21 mouse cellular contexts compared by ENCODE assay signal in the genomic region with DNA sequence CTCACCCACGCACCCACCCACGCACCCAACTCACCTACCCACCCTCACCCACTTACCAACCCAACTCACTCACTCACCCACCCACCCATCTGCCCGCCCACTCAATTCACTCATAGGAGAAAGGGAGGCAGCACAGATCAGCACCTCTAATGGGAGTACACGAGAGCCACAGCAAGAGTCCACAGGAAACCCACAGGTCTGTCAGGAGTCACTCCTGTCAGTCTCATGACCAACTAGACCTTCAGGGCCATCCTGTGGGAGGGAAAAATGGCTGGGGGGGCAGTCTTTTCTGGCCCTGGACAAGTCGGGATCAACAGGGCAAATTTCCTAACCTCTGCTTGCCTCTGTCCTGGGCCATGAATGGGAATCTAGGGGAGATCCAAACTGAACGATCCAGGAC. TPM values are rescaled to one million over a fixed set of nuclear protein-coding genes. Genes with fewer than 3 reads are reported as not detected.
A peak's percentile ranks its signal among the peaks of the same experiment; 100 is the strongest.
DNase-seq lines count a peak whose midpoint lies in the region; ATAC-seq and TF ChIP-seq lines count a peak whose summit lies in the region.
"Had no signal": no experiment of that assay in that cellular context is flagged by ENCODE, and none has a peak within 500 bp of the region (broad histone marks: within the 10 kb centered on the region; RNA-seq: fewer than 3 reads in every experiment).

No protein-coding gene starts in this region.

- H3K27me3 ChIP-seq in heart, embryonic 16.5 days (ENCODE audit: control insufficient read depth, insufficient read depth, low read length) = no peaks in the 10 kb centered on the region
- no peaks in the 10 kb centered on the region for H3K27me3 ChIP-seq in spleen, adult 2 months (ENCODE audit: control insufficient read depth, insufficient read depth, low read length)
- H3K27me3 ChIP-seq in splenic B cell, adult 2 months (ENCODE audit: control insufficient read depth, insufficient read depth, low read length, poor library complexity, severe bottlenecking) = no peaks in the 10 kb centered on the region
- no peaks in the 10 kb centered on the region for H3K27me3 ChIP-seq in kidney, adult 2 months (replicated peaks; ENCODE audit: control insufficient read depth, insufficient read depth, low read length)
- H3K27me3 ChIP-seq: embryonic facial prominence, embryonic 12.5 days; limb, embryonic 15.5 days had no signal

- 82% methylated on average over 6 of the region's 6 CpGs for WGBS in heart, embryonic 16.5 days
- WGBS in spleen, adult 2 months = 52% methylated on average over 6 of the region's 6 CpGs
- WGBS in kidney, adult 2 months = 92% methylated on average over 6 of the region's 6 CpGs

- TF ChIP-seq CTCF in spleen, adult 2 months (IDR thresholded peaks at IDR 0.05; ENCODE audit: extremely low read depth, insufficient read depth, insufficient read length, insufficient replicate concordance) = no peak
- no peak for TF ChIP-seq CTCF in cortical plate, adult 2 months (IDR thresholded peaks at IDR 0.05; ENCODE audit: extremely low read depth, insufficient read depth, low read length)
- TF ChIP-seq CTCF in kidney, adult 2 months (conservative IDR thresholded peaks at IDR 0.05; ENCODE audit: insufficient read depth, insufficient read length, low read depth, low read length) = no peak

- no peaks in the 10 kb centered on the region for H3K36me3 ChIP-seq in heart, embryonic 16.5 days (ENCODE audit: control insufficient read depth, insufficient read depth)
- H3K36me3 ChIP-seq in spleen, adult 2 months (ENCODE audit: control insufficient read depth, insufficient read depth, low read length) = no peaks in the 10 kb centered on the region
- no peaks in the 10 kb centered on the region for H3K36me3 ChIP-seq in splenic B cell, adult 2 months (ENCODE audit: control insufficient read depth, insufficient read depth, low read length, poor library complexity, severe bottlenecking)
- no peaks in the 10 kb centered on the region for H3K36me3 ChIP-seq in kidney, adult 2 months (ENCODE audit: control insufficient read depth, insufficient read depth, low read length)
- H3K36me3 ChIP-seq: embryonic facial prominence, embryonic 12.5 days; hindbrain, embryonic 10.5 days; limb, embryonic 15.5 days; neural tube, embryonic 13.5 days had no signal

- no peaks in the 10 kb centered on the region for H3K9me3 ChIP-seq in heart, embryonic 16.5 days (replicated peaks; ENCODE audit: control insufficient read depth, low read length)
- H3K9me3 ChIP-seq: embryonic facial prominence, embryonic 12.5 days; hindbrain, embryonic 10.5 days; limb, embryonic 15.5 days; neural tube, embryonic 13.5 days had no signal

- H3K9ac ChIP-seq in heart, embryonic 16.5 days (ENCODE audit: low read length) = no peak overlapping the region
- H3K9ac ChIP-seq: embryonic facial prominence, embryonic 12.5 days; limb, embryonic 15.5 days; neural tube, embryonic 13.5 days had no signal

- peak overlapping the region; percentile 21; the same call in 1 of the 2 replicates for H3K27ac ChIP-seq in heart, embryonic 16.5 days (ENCODE audit: low read length)
- peak overlapping the region; percentile 99 for H3K27ac ChIP-seq in spleen, adult 2 months (ENCODE audit: insufficient read depth, low read length)
- 0 out of 2 replicates have a peak overlapping the region, but pooled peaks have one; percentile 37 for H3K27ac ChIP-seq in cortical plate, adult 2 months (ENCODE audit: insufficient read depth, low read length)
- no peak overlapping the region for H3K27ac ChIP-seq in kidney, adult 2 months (ENCODE audit: insufficient read depth, low read depth, low read length)
- H3K27ac ChIP-seq: embryonic facial prominence, embryonic 12.5 days; kidney, postnatal 0 days; limb, embryonic 15.5 days had no signal

- ATAC-seq in heart, embryonic 16.5 days (replicated peaks; ENCODE audit: extremely low read depth, insufficient read depth, low FRiP score) = no peak
- ATAC-seq: hindbrain, postnatal 0 days had no signal

- DNase-seq in heart, adult 9 months (ENCODE audit: low spot score in 2 of 2) = no peak
- peak in 1 of 2 experiments; percentile 45 for DNase-seq in spleen, adult 2 months (ENCODE audit: low read depth in 1 of 2, low spot score in 2 of 2)
- DNase-seq in spleen, postnatal 4 days (ENCODE audit: low spot score in 2 of 2) = no peak
- DNase-seq in splenic B cell, adult 2 months (ENCODE audit: low read depth, low spot score) = peak; percentile 78
- DNase-seq in kidney, adult 2 months = no peak
- DNase-seq: adrenal gland, postnatal 36 days; cerebellum, adult 18-20 months; gastrocnemius, postnatal 14 days; kidney, adult 11 months; layer of hippocampus, postnatal 36 days; lung, adult 2 months; thymus, postnatal 14 days had no signal

- no peak overlapping the region for H3K4me3 ChIP-seq in heart, embryonic 16.5 days (ENCODE audit: low read length)
- peak overlapping the region; percentile 52; the same call in 1 of the 2 replicates for H3K4me3 ChIP-seq in spleen, adult 2 months (ENCODE audit: extremely low read depth, insufficient read depth, insufficient read length)
- H3K4me3 ChIP-seq in cortical plate, adult 2 months (ENCODE audit: insufficient read depth, low read length) = no peak overlapping the region
- H3K4me3 ChIP-seq in kidney, adult 2 months (ENCODE audit: insufficient read depth, low read depth, low read length) = no peak overlapping the region
- H3K4me3 ChIP-seq: embryonic facial prominence, embryonic 12.5 days; erythroblast, embryonic 14.5 days; hindbrain, embryonic 10.5 days; limb, embryonic 15.5 days; neural tube, embryonic 13.5 days had no signal

- TF ChIP-seq POLR2A in spleen, adult 2 months (IDR thresholded peaks at IDR 0.05; ENCODE audit: low read depth, low read length) = no peak
- no peak for TF ChIP-seq POLR2A in cortical plate, adult 2 months (IDR thresholded peaks at IDR 0.05; ENCODE audit: extremely low read depth, insufficient read depth, low read length)
- TF ChIP-seq POLR2A in kidney, adult 2 months (IDR thresholded peaks at IDR 0.05; ENCODE audit: low read depth, low read length) = no peak

- no peak overlapping the region for H3K4me2 ChIP-seq in heart, embryonic 16.5 days (ENCODE audit: low read depth, low read length)
- H3K4me2 ChIP-seq: embryonic facial prominence, embryonic 12.5 days; limb, embryonic 15.5 days; neural tube, embryonic 13.5 days had no signal

- H3K4me1 ChIP-seq in heart, embryonic 16.5 days (ENCODE audit: control insufficient read depth, insufficient read depth, low read length) = peaks cover 11% of the 10 kb centered on the region
- peaks cover 53% of the 10 kb centered on the region; the same call in 1 of the 2 replicates for H3K4me1 ChIP-seq in spleen, adult 2 months (ENCODE audit: control insufficient read depth, insufficient read depth, insufficient read length)
- peaks cover 20% of the 10 kb centered on the region for H3K4me1 ChIP-seq in cortical plate, adult 2 months (ENCODE audit: control insufficient read depth, insufficient read depth, low read length)
- H3K4me1 ChIP-seq in kidney, adult 2 months (ENCODE audit: control insufficient read depth, insufficient read depth, low read length) = no peaks in the 10 kb centered on the region

RNA-seq across cellular contexts. Expression of gene Cdk5r1, which starts 31.0 kb away (rescaled TPM):
- polyA plus RNA-seq in heart, embryonic 16.5 days (2015; fragmentation: Nextera tagmentation; extraction: Ambion mirVana) = 0.30 and 0.55 TPM in 2 replicates
- 4.7 and 9.2 TPM in 2 replicates for polyA plus RNA-seq in spleen, adult 2 months (2012; rRNA removed)
- 215 and 234 TPM in 2 replicates for polyA plus RNA-seq in cortical plate, adult 2 months (2012; rRNA removed)
- polyA plus RNA-seq in kidney, adult 2 months (2012; rRNA removed) = 0.53 and 1.0 TPM in 2 replicates

Comparison
In these comparisons a context has a peak if more than half of its experiments do, and no peak if none do; other contexts are left out.
1. RNA of gene Cdk5r1, which starts 31.0 kb away (polyA plus RNA-seq): 215 to 234 TPM in cortical plate, adult 2 months; 4.7 to 9.2 TPM in spleen, adult 2 months, 0.53 to 1.0 TPM in kidney, adult 2 months and 0.30 to 0.55 TPM in heart, embryonic 16.5 days; every median in the first group is over 10 times any median in the second.